Mouse (Mus musculus) midbrain, embryonic 12.5 days (tissue): ENCODE data around the gene Sh3gl3. TPM values are rescaled to one million over a fixed set of nuclear protein-coding genes. Genes with fewer than 3 reads are reported as not detected.

Experiments
- ATAC-seq: fragments of 200-750 bp; cut with Nextera tagmentation; 2 replicates; pipeline ENCODE4 v1.8.0; 2017; ENCODE audit warnings: low read depth, moderate TSS enrichment, moderate library complexity; ENCODE audit not compliant: low FRiP score
- H3K27ac ChIP-seq: fragments of 300-500 bp; sonication (generic); replicated peaks from 2 replicates; pipeline ENCODE4 v1.5.1; 2016; ENCODE audit warnings: mild to moderate bottlenecking
- H3K27me3 ChIP-seq: fragments of 300-500 bp; sonication (generic); 2 replicates; pipeline ENCODE4 v1.6.1; 2016; ENCODE audit warnings: mild to moderate bottlenecking
- H3K36me3 ChIP-seq: fragments of 300-500 bp; sonication (generic); 2 replicates; pipeline ENCODE4 v1.6.1; 2016
- H3K4me1 ChIP-seq: fragments of 300-500 bp; sonication (generic); 2 replicates; pipeline ENCODE4 v1.6.1; 2016
- H3K4me2 ChIP-seq: fragments of 300-500 bp; sonication (generic); replicated peaks from 2 replicates; pipeline ENCODE4 v1.6.1; 2016; ENCODE audit warnings: mild to moderate bottlenecking, moderate library complexity
- H3K4me3 ChIP-seq: fragments of 300-500 bp; sonication (generic); 2 replicates; pipeline ENCODE4 v1.5.1; 2016; ENCODE audit warnings: mild to moderate bottlenecking
- H3K9ac ChIP-seq: fragments of 300-500 bp; sonication (generic); replicated peaks from 2 replicates; pipeline ENCODE4 v1.6.1; 2016; ENCODE audit warnings: mild to moderate bottlenecking, moderate library complexity
- H3K9me3 ChIP-seq: fragments of 300-500 bp; sonication (generic); 2 replicates; pipeline ENCODE4 v1.6.1; 2016; ENCODE audit warnings: mild to moderate bottlenecking
- WGBS: fragments of 180-500 bp; shearing (Covaris S2); methylation state at CpG from one replicate; pipeline ENCODE4 v1.1.7; 2016; 5-methylcytosine and 5-hydroxymethylcytosine counted together
- polyA plus RNA-seq: library from polyadenylated mRNA; unstranded; fragments of >200 nt; fragmentation: Nextera tagmentation; extraction: Ambion mirVana; gene quantifications from 2 replicates; pipeline ENCODE4 v1.2.1, GENCODE M21; 2016

Sh3gl3 gene
- polyA plus RNA-seq, 1 experiment from 2014 or later = 26.5 TPM

- WGBS = 77% methylated on average over 7 of the region's 7 CpGs
- no peak overlapping the region for H3K27ac ChIP-seq
- H3K9ac ChIP-seq = no peak overlapping the region
- no peaks in the 10 kb centered on the region for H3K36me3 ChIP-seq
- H3K4me3 ChIP-seq = no peak overlapping the region
- H3K9me3 ChIP-seq = no peaks in the 10 kb centered on the region
- no peak overlapping the region for H3K4me2 ChIP-seq
- H3K27me3 ChIP-seq = no peaks in the 10 kb centered on the region
- no peaks in the 10 kb centered on the region; the same call in 1 of the 2 replicates for H3K4me1 ChIP-seq
- no peak for ATAC-seq
These were observed 29.5 kb downstream of the Sh3gl3 start for GRCm38 (mm10) chr7:82203111-82203510.

GRCm38 (mm10) chr7:82204014-82204784 is 30.6 kb downstream of the Sh3gl3 start:
- no peak for ATAC-seq
- no peaks in the 10 kb centered on the region for H3K36me3 ChIP-seq
- H3K9me3 ChIP-seq = no peaks in the 10 kb centered on the region
- no peaks in the 10 kb centered on the region; the same call in 1 of the 2 replicates for H3K4me1 ChIP-seq
- no peak overlapping the region for H3K9ac ChIP-seq
- WGBS = 75% methylated on average over 12 of the region's 12 CpGs
- H3K4me3 ChIP-seq = no peak overlapping the region
- no peaks in the 10 kb centered on the region for H3K27me3 ChIP-seq
- H3K27ac ChIP-seq = no peak overlapping the region
- H3K4me2 ChIP-seq = no peak overlapping the region

- WGBS = 88% methylated on average over 3 of the region's 3 CpGs
- no peaks in the 10 kb centered on the region for H3K27me3 ChIP-seq
- ATAC-seq = no peak
These were observed 31.3 kb downstream of the Sh3gl3 start for GRCm38 (mm10) chr7:82204975-82205374.

GRCm38 (mm10) chr7:82206787-82207186 is 33.1 kb downstream of the Sh3gl3 start:
- H3K4me2 ChIP-seq = no peak overlapping the region
- no peak overlapping the region for H3K4me3 ChIP-seq
- H3K27me3 ChIP-seq = no peaks in the 10 kb centered on the region
- H3K36me3 ChIP-seq = no peaks in the 10 kb centered on the region
- H3K9ac ChIP-seq = no peak overlapping the region
- no peak overlapping the region for H3K27ac ChIP-seq
- 91% methylated on average over 8 of the region's 8 CpGs for WGBS
- no peak for ATAC-seq
- no peaks in the 10 kb centered on the region for H3K9me3 ChIP-seq
- no peaks in the 10 kb centered on the region; the same call in 1 of the 2 replicates for H3K4me1 ChIP-seq

More at GRCm38 (mm10) chr7:82204975-82205374, 31.3 kb downstream of the Sh3gl3 start:
- Histone ChIP-seq H3K27ac (no peak overlapping the region), H3K9me3 (no peaks in the 10 kb centered on the region), H3K9ac (no peak overlapping the region), H3K4me3 (no peak overlapping the region), H3K36me3 (no peaks in the 10 kb centered on the region), H3K4me2 (no peak overlapping the region), H3K4me1 (no peaks in the 10 kb centered on the region; the same call in 1 of the 2 replicates)

GRCm38 (mm10) chr7:82221380-82221933 is 47.8 kb downstream of the Sh3gl3 start:
- Histone ChIP-seq H3K9ac (no peak overlapping the region), H3K4me3 (no peak overlapping the region), H3K27me3 (no peaks in the 10 kb centered on the region; the same call in 1 of the 2 replicates), H3K27ac (no peak overlapping the region), H3K4me1 (0 out of 2 replicates have a peak, but pooled peaks cover 6% of the 10 kb centered on the region), H3K9me3 (no peaks in the 10 kb centered on the region), H3K36me3 (no peaks in the 10 kb centered on the region), H3K4me2 (no peak overlapping the region)
- ATAC-seq = peak; percentile 52; the same call in 1 of the 2 replicates
- 58% methylated on average over 9 of the region's 9 CpGs for whole genome bisulfite sequencing

GRCm38 (mm10) chr7:82223906-82224846 is 50.5 kb downstream of the Sh3gl3 start:
- ATAC-seq = no peak
- H3K9me3 ChIP-seq = no peaks in the 10 kb centered on the region
- WGBS = 27% methylated on average over 10 of the region's 10 CpGs

GRCm38 (mm10) chr7:82233201-82233600 is 59.6 kb downstream of the Sh3gl3 start:
- Histone ChIP-seq H3K27ac (no peak overlapping the region), H3K4me1 (peaks cover 14% of the 10 kb centered on the region), H3K27me3 (no peaks in the 10 kb centered on the region), H3K9me3 (no peaks in the 10 kb centered on the region), H3K36me3 (no peaks in the 10 kb centered on the region), H3K9ac (no peak overlapping the region), H3K4me2 (no peak overlapping the region), H3K4me3 (no peak overlapping the region)
- 66% methylated on average over 7 of the region's 7 CpGs for WGBS
- no peak for ATAC-seq

More at GRCm38 (mm10) chr7:82223906-82224846, 50.5 kb downstream of the Sh3gl3 start:
- Histone ChIP-seq H3K4me2 (no peak overlapping the region), H3K4me1 (0 out of 2 replicates have a peak, but pooled peaks cover 6% of the 10 kb centered on the region), H3K27me3 (no peaks in the 10 kb centered on the region; the same call in 1 of the 2 replicates), H3K4me3 (no peak overlapping the region), H3K27ac (no peak overlapping the region), H3K9ac (no peak overlapping the region), H3K36me3 (no peaks in the 10 kb centered on the region)

- no peaks in the 10 kb centered on the region for H3K9me3 ChIP-seq
- no peak overlapping the region for H3K4me3 ChIP-seq
- H3K36me3 ChIP-seq = no peaks in the 10 kb centered on the region
- no peak overlapping the region for H3K27ac ChIP-seq
- ATAC-seq = no peak
- peaks cover 14% of the 10 kb centered on the region for H3K4me1 ChIP-seq
- H3K27me3 ChIP-seq = no peaks in the 10 kb centered on the region
- H3K4me2 ChIP-seq = no peak overlapping the region
- no peak overlapping the region for H3K9ac ChIP-seq
- WGBS = 54% methylated on average over 11 of the region's 11 CpGs
These were observed 60.6 kb downstream of the Sh3gl3 start for GRCm38 (mm10) chr7:82234010-82234897.

- Histone ChIP-seq H3K9me3 (no peaks in the 10 kb centered on the region), H3K4me2 (no peak overlapping the region), H3K27ac (no peak overlapping the region), H3K36me3 (no peaks in the 10 kb centered on the region), H3K4me1 (peaks cover 14% of the 10 kb centered on the region), H3K4me3 (no peak overlapping the region), H3K9ac (no peak overlapping the region), H3K27me3 (no peaks in the 10 kb centered on the region)
- no peak for ATAC-seq
- WGBS = 39% methylated on average over 2 of the region's 4 CpGs
These were observed 61.3 kb downstream of the Sh3gl3 start for GRCm38 (mm10) chr7:82234898-82235290.

- Histone ChIP-seq H3K36me3 (no peaks in the 10 kb centered on the region), H3K9me3 (no peaks in the 10 kb centered on the region), H3K27me3 (no peaks in the 10 kb centered on the region), H3K4me1 (peaks cover 14% of the 10 kb centered on the region), H3K27ac (no peak overlapping the region), H3K9ac (no peak overlapping the region), H3K4me2 (no peak overlapping the region), H3K4me3 (no peak overlapping the region)
- WGBS = 69% methylated on average over 9 of the region's 9 CpGs
- no peak for ATAC-seq
These were observed 61.8 kb downstream of the Sh3gl3 start for GRCm38 (mm10) chr7:82235486-82235885.
